Mouse (Mus musculus) liver, adult 2 months (tissue): ENCODE measurements around the gene Ctbp2. TPM values are rescaled to one million over a fixed set of nuclear protein-coding genes. Genes with fewer than 3 reads are reported as not detected.
A peak's percentile ranks its signal among the peaks of the same experiment; 100 is the strongest.

ENCODE experiments used
- DNase-seq: peaks from one replicate; pipeline ENCODE4 v3.0.0-alpha.2; 2011; ENCODE audit warnings: low read depth, low spot score; ENCODE audit errors: extremely low read depth
- H3K27ac ChIP-seq: fragments of 200-500 bp; replicated peaks from 2 replicates; pipeline ENCODE4 v1.5.1; 2012; ENCODE audit warnings: low read depth, mild to moderate bottlenecking, control low read depth, inconsistent platforms, low read length; ENCODE audit not compliant: insufficient read depth
- H3K27me3 ChIP-seq: fragments of 200-500 bp; 2 replicates; pipeline ENCODE4 v1.6.1; 2012; ENCODE audit warnings: mild to moderate bottlenecking, moderate library complexity, low read length, inconsistent platforms; ENCODE audit not compliant: control insufficient read depth, insufficient read depth
- H3K36me3 ChIP-seq: fragments of 200-500 bp; 2 replicates; pipeline ENCODE4 v1.6.1; 2012; ENCODE audit warnings: low read length, inconsistent platforms; ENCODE audit not compliant: control insufficient read depth, insufficient read depth
- H3K4me1 ChIP-seq: fragments of 200-500 bp; 2 replicates; pipeline ENCODE4 v1.6.1; 2011; ENCODE audit warnings: low read length; ENCODE audit not compliant: control insufficient read depth, insufficient read depth
- H3K4me3 ChIP-seq: fragments of 200-500 bp; 2 replicates; pipeline ENCODE4 v1.5.1; 2011; ENCODE audit warnings: low read depth, mild to moderate bottlenecking, control low read depth, low read length, moderate library complexity; ENCODE audit not compliant: insufficient read depth
- H3K79me2 ChIP-seq: fragments of 200-500 bp; 2 replicates; pipeline ENCODE4 v1.6.1; 2012; ENCODE audit warnings: inconsistent platforms, mild to moderate bottlenecking, low read length, moderate library complexity; ENCODE audit not compliant: control insufficient read depth, insufficient read depth
- H3K9ac ChIP-seq: fragments of 200-500 bp; 2 replicates; pipeline ENCODE4 v1.6.1; 2012; ENCODE audit warnings: low read depth, mild to moderate bottlenecking, control low read depth, inconsistent platforms, low read length
- CTCF ChIP-seq: fragments of 200-500 bp; IDR thresholded peaks from 2 replicates; pipeline ENCODE4 v1.5.1; 2011; ENCODE audit warnings: low read depth, low read length, control low read depth
- POLR2A ChIP-seq: fragments of 200-500 bp; IDR thresholded peaks from 2 replicates; pipeline ENCODE4 v1.6.1; 2011; ENCODE audit warnings: low read length, control low read depth; ENCODE audit not compliant: insufficient read depth; ENCODE audit errors: extremely low read depth
- WGBS: fragments of 180-500 bp; shearing (Covaris S2); methylation state at CpG from one replicate; pipeline ENCODE4 v1.1.7; 2018; 5-methylcytosine and 5-hydroxymethylcytosine counted together
- polyA plus RNA-seq: library from polyadenylated mRNA; depleted of rRNA; stranded (reverse); fragments of >200 nt; gene quantifications from 2 replicates; pipeline ENCODE4 v1.2.3, GENCODE M21; 2012
- total RNA-seq: library from RNA; depleted of rRNA; stranded (reverse); fragments of >200 nt; gene quantifications from 2 replicates; pipeline ENCODE4 v1.2.3, GENCODE M21; 2014

The Ctbp2 gene
- total and polyA plus RNA-seq, 2 experiments, result 2.2 to 3.8 TPM

DNA sequence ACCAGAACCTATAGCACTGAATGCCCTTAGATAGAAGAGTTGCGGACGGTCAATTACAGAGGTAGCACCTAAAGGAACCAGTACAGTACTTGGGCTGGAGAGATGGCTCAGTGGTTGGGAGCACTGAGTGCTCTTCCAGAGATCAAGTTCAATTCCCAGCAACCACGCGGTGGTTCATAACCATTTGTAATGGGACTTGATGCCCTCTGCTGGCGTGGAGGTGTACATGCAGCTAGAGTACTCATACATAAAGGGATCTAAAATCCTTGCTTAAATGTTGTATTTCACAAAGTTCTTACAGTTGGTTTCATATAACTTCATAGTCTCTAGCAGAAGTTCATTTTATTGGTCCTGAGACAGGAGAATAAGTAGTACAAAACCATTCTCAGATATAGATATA lies 9.4 kb upstream of the Ctbp2 start:
- WGBS, result 77% methylated on average over 5 of the region's 5 CpGs

GRCm38 (mm10) chr7:133132702-133133101 lies 8.5 kb upstream of the Ctbp2 start:
- H3K79me2 ChIP-seq, result no peaks in the 10 kb centered on the region
- no peaks in the 10 kb centered on the region; the same call in 1 of the 2 replicates for H3K27me3 ChIP-seq
- no peak overlapping the region for H3K27ac ChIP-seq
- DNase-seq, result no peak
- H3K36me3 ChIP-seq, result no peaks in the 10 kb centered on the region
- TF ChIP-seq POLR2A (no peak), CTCF (no peak)
- H3K4me1 ChIP-seq, result no peaks in the 10 kb centered on the region
- H3K4me3 ChIP-seq, result no peak overlapping the region
- 97% methylated on average over 5 of the region's 5 CpGs for WGBS
- H3K9ac ChIP-seq, result no peak overlapping the region

More for the DNA sequence above, 9.4 kb upstream of the Ctbp2 start:
- no peak overlapping the region for H3K9ac ChIP-seq
- no peaks in the 10 kb centered on the region for H3K4me1 ChIP-seq
- TF ChIP-seq CTCF (peak; percentile 21; the same call in 1 of the 2 replicates), POLR2A (no peak)
- H3K27me3 ChIP-seq, result no peaks in the 10 kb centered on the region; the same call in 1 of the 2 replicates
- DNase-seq, result no peak
- no peak overlapping the region for H3K4me3 ChIP-seq
- no peak overlapping the region for H3K27ac ChIP-seq
- no peaks in the 10 kb centered on the region for H3K79me2 ChIP-seq
- no peaks in the 10 kb centered on the region for H3K36me3 ChIP-seq

GRCm38 (mm10) chr7:133124701-133125485 lies 739 bp upstream of the Ctbp2 start:
- DNase-seq, result no peak
- Histone ChIP-seq H3K4me1 (0 out of 2 replicates have a peak, but pooled peaks cover 5% of the 10 kb centered on the region), H3K79me2 (no peaks in the 10 kb centered on the region; the same call in 1 of the 2 replicates), H3K36me3 (no peaks in the 10 kb centered on the region), H3K9ac (peak overlapping the region; percentile 64), H3K27me3 (peaks cover 13% of the 10 kb centered on the region), H3K27ac (peak overlapping the region; percentile 18; the same call in 1 of the 2 replicates), H3K4me3 (peak overlapping the region; percentile 68)
- WGBS, result 20% methylated on average over 34 of the region's 34 CpGs
- TF ChIP-seq CTCF (no peak), POLR2A (no peak)

- H3K4me1 ChIP-seq, result peaks cover 7% of the 10 kb centered on the region; the same call in 1 of the 2 replicates
- peak within 1 kb of the TSS; percentile 85 for H3K9ac ChIP-seq
- peak within 1 kb of the TSS; percentile 81 for H3K27ac ChIP-seq
- no peaks in the 10 kb centered on the region for H3K36me3 ChIP-seq
- peak within 1 kb of the TSS; percentile 79 for H3K4me3 ChIP-seq
- no peaks in the 10 kb centered on the region; the same call in 1 of the 2 replicates for H3K79me2 ChIP-seq
- no peak for DNase-seq
- WGBS, result 2% methylated on average over 50 of the region's 53 CpGs
- H3K27me3 ChIP-seq, result peaks cover 13% of the 10 kb centered on the region
- no peak for TF ChIP-seq POLR2A
- no peak for TF ChIP-seq CTCF
Observed at GRCm38 (mm10) chr7:133123244-133123998, 733 bp downstream of the Ctbp2 start, which contains the start of gene Fgfr2. Fgfr2 (minus strand) TSS chr7:133123350.

DNA sequence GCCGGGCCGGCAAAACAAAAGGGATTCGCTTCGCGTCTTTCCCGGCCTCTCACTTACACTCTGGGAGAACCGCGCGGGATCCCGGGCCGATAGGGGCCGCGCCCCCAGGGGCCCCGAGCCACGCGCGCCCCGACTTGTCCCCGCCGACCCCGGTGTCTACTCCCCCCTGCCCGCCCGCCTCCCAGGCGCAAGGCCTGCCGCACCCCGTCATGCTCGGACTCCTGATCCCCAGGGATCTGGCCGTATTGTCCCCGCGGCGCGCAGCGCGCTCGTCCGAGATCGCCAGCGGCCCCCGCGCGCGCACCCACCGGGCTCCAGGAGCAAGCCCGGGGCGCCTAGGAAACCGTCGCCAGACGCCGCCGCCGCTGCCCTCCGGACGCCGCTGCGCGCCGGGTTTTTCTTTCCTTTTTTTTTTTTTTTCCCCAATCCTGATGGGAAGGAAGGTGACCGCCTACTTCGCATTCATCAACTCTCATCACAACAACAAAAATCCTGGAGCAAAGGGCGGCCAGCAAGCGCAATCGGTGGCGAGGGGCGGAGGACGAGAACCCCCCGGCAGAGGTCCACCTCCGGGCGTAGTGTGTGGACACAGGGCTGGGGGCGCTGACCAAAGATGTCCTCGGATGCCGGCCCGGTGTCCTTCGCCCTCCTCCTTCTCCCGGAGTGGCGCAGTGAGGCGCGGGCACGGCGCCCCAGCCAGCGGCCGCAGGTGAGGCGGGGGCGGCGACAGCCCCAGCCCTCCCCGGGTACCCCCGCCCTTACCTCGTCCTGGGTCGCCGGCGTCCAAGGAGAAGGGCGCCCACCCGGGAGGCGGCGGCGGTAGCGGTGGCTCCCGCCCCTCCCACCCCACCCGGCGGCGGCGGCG lies 1.5 kb downstream of the Ctbp2 start:
- WGBS, result 1% methylated on average over 73 of the region's 102 CpGs
- TF ChIP-seq POLR2A (no peak), CTCF (no peak)

More for the DNA sequence above, 1.5 kb downstream of the Ctbp2 start:
- Histone ChIP-seq H3K27ac (peak overlapping the region; percentile 42), H3K4me3 (peak overlapping the region; percentile 79), H3K9ac (peak overlapping the region; percentile 85), H3K4me1 (peaks cover 7% of the 10 kb centered on the region; the same call in 1 of the 2 replicates), H3K36me3 (no peaks in the 10 kb centered on the region), H3K27me3 (peaks cover 13% of the 10 kb centered on the region), H3K79me2 (no peaks in the 10 kb centered on the region; the same call in 1 of the 2 replicates)
- DNase-seq, result no peak
